Mouse (Mus musculus) fibroblast of lung, adult 2 months (primary cell): ENCODE data around the gene 2310061I04Rik.

Source experiments
- DNase-seq: peaks from one replicate; pipeline ENCODE4 v3.0.0-alpha.2; 2011; ENCODE audit warnings: low read depth

The 2310061I04Rik gene

DNA sequence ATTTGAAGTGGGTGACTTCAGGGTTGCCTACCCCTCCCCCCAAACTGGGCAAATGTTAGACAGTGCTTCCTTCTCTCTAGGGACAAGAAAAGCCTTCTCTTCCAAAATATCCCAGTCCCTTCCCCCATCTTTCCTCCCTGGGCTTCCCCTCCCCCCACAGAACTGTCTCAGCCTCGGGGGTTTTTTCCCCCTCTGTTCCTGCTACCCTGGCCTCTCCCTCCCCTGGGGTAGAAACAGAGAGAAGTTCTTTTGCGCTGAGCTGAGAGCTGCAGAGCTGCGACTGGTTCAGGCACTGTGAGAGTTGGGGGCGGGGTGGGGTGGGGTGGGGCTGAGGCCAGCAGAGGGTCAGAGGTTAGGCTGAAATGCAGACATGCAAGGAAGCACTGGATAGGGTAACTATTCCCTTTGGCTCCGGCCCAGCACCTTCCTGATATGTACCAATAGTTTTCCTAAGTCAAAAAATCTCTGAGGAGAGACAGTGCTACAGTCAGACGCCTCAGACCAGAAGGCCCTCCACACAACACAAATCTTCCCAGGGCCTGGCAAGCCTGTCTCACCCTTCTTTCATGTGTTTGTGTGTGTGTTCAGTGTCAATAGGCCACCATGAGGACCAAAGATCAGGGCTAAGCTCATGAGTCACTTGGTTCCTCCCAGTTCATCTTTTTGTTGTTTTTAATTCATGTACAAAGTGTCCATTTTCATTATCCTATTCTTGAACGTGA, 27.7 kb downstream of the 2310061I04Rik start:
- no peak for DNase-seq

DNA sequence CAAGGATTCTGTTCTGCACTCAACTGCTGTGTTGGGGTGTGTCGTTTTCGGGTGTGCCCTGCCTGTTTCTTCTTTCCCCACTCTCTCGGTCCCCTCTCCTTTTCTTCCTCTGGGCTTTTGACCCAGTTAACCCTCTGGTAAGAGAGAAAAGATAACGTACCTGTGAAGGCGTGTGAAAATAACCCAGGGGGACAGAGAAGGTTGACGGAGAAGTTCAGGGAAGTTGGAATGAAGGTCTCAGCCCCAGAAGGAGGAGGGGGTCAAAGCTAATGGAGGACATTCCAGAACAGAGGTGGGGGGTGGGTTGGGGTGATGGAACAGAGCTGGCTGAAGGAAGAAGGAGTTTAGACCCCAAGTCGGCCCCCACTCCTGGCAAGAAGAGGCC, 28.3 kb downstream of the 2310061I04Rik start:
- DNase-seq = no peak

GRCm38 (mm10) chr17:35868165-35868820, 28.9 kb downstream of the 2310061I04Rik start:
- DNase-seq = no peak

- DNase-seq = no peak
Measured at GRCm38 (mm10) chr17:35866911-35867890, 30.0 kb downstream of the 2310061I04Rik start.

- DNase-seq = no peak
Measured at GRCm38 (mm10) chr17:35866281-35866831, 30.9 kb downstream of the 2310061I04Rik start.

DNA sequence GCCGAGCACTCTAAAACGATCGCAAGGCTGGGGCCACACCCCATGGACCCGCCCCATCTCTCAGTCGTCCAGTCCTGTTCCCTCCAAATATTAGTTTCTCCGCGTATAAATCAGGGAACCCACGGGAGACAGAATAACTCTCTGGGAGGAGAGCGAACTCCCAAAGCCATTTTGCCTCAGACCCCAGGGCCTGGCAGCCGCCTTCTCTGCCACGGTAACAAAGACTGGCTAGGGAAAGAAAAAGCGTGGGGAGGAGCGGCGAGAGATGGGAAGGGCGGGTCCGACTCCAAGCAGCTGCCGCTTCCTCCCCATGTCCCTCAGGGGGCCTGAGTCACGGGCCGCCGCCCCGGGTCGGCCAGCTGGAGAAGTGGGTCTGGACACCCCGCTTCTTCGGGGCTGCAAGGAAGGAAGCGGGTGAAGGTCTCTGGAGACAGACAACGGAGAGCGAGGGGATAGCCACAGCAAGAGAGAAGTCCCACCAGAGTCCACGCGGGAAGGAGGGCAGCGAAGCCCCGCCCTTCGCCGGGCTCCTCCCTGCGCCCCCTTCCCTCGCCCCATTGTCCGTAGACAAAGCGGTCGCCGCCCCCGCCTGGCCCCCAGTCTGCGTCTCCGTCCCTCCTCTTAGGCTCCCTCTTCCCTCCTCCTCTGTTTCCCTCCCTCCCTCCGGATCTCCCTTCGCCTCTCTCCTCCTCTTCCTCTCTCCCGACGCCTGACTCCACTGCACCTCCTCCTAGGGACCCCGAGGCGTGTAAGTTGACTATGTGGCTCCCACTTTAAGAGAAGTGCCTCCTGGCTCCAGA, 31.6 kb downstream of the 2310061I04Rik start, which contains the start of gene Ppp1r18:
TSS of gene Ppp1r18 (plus strand) at position 113 of the 800 bp plus-strand sequence.
- no peak for DNase-seq

DNA sequence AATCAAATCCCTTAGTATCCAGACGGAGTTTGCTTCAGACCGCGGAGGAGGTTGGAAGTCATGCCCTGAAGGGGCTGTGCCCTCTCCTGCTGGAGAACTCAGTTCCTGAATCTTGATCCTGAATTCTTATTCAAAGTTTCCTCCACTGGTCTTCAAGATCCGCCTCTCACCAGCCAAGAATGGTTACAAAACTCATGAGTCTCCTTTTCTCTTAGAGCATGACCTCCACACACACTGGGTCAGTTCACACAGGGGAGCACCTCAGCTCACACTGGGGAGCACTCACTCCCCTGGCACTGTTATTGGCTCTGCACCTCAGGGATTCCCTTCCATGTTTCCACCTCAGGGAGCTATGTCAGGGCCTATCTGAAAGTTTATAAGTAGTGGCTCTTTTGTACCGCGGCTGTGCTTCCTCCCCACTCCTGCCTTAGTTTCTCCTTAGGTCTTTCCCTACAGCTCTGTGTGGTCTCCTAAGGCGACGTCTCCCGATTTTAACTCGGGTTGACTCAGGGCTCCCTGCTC, 32.3 kb downstream of the 2310061I04Rik start:
- no peak for DNase-seq

- peak; percentile 78 for DNase-seq
Measured at GRCm38 (mm10) chr17:35861198-35861857, 35.9 kb downstream of the 2310061I04Rik start, which contains the start of gene Nrm. TSS of gene Nrm (plus strand) at chr17:35861318.

GRCm38 (mm10) chr17:35860831-35861197, 36.4 kb downstream of the 2310061I04Rik start:
- no peak for DNase-seq

GRCm38 (mm10) chr17:35859835-35860234, 37.4 kb downstream of the 2310061I04Rik start:
- DNase-seq = no peak

- no peak for DNase-seq
Measured at GRCm38 (mm10) chr17:35859371-35859770, 37.9 kb downstream of the 2310061I04Rik start.

DNA sequence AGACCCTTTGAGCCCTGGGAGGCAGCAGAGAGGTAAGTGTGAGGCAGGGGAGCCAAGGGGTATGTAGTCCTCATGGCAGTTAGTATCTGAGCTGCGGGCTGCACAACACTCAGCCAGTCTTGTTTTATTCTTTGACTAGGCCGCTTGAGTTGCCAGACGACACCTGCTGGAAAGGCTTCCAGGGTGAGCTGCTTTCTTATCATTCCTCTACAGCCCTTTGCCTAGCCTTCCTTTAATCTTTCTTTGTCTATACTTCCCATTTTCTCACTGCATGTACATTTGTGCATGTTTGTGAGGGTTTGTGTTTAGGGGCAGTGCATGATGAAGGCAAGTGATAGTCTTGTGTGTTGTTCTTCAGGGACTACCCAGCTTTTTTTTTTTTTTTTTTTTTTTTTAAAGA, 46.3 kb downstream of the 2310061I04Rik start:
- no peak for DNase-seq

DNA sequence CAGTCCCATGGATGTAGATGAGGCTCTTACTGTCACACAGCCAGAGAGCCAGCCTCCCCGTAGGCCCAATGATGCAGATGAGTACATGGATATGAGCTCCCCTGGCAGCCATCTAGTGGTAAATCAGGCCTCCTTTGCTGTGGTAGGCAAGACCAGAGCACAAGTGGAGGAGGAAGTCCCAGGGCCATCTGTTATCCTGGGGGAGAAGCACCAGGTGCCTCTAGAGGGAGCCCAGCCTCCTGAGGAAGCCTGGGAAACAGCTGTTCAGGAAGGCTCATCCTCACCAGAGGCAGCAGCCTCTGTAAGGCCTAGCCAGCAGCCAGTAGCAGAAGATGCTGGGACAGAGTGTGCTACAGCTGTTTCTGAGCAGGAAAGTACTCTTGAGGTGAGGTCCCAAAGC, 49.1 kb downstream of the 2310061I04Rik start:
- no peak for DNase-seq

DNA sequence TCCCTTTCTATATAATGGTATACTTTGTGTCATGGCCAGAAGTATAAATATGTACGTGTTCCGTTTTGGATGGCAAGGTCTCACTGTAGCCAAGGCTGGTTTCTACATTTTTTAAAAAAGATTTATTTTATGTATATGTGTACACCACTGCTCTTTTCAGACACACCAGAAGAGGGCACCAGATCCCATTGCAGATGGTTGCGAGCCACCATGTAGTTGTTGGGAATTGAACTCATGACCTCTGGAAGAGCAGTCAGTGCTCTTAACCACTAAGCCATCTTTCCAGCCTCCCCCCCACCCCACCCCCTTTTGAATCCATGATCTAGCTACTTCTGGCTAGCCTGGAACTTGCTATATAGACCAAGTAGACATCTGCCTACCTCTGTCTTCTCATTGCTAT, 53.7 kb downstream of the 2310061I04Rik start:
- DNase-seq = no peak
